Mouse (Mus musculus): Measurements from ENCODE around the gene Galnt18. TPM values are rescaled to one million over a fixed set of nuclear protein-coding genes. Genes with fewer than 3 reads are reported as not detected.

Galnt18 gene
- polyA plus RNA-seq, 2 experiments = 1.0 to 1.1 TPM

DNA sequence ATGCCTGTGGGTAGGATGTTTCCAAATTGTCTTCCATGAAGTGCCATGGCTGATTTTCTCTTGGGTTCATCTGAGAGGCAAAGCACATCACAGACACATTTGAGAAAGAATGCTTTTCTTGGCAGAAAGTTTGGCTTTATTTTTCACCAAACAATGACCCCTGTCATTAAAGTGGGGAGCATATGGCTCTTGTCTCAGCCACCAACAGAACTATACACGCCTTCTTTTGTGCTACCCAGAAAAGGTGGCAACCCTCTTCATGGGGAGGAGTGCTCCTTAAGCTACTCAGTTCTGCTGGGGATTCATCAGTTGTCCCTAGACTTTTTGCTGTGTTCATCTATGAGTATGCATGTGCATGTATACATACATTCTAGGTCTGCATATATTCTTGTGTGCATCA, 327.8 kb downstream of the Galnt18 start:
- DNase-seq (ENCODE audit: low read depth in 3 of 3, low spot score in 3 of 3) (no peak), ATAC-seq (ENCODE audit: insufficient read depth) (no peak)
- Histone ChIP-seq H3K27ac (no peak overlapping the region), H3K4me3 (ENCODE audit: insufficient read depth in 1 of 2, low read depth in 2 of 2, low read length in 2 of 2) (no peak overlapping the region), H3K36me3 (replicated peaks; ENCODE audit: control insufficient read depth, insufficient read depth, low read depth) (no peaks in the 10 kb centered on the region), H3K27me3 (ENCODE audit: control insufficient read depth, insufficient read depth, low read length) (no peaks in the 10 kb centered on the region), H3K9ac (replicated peaks) (no peak overlapping the region), H3K4me1 (replicated peaks; ENCODE audit: control insufficient read depth in 2 of 2, insufficient read depth in 2 of 2, low read length in 1 of 2) (no peaks in the 10 kb centered on the region), H3K4me2 (ENCODE audit: low read depth) (no peak overlapping the region), H3K9me3 (ENCODE audit: control insufficient read depth, low read length) (no peaks in the 10 kb centered on the region)
- TF ChIP-seq EP300 (IDR thresholded peaks at IDR 0.05; ENCODE audit: low read depth) (no peak), CTCF (IDR thresholded peaks at IDR 0.05; ENCODE audit: low read depth) (no peak)
- WGBS (ENCODE audit: insufficient replicate concordance) = 33% methylated on average over 1 of the region's 1 CpGs

- no peak overlapping the region for H3K9ac ChIP-seq (replicated peaks)
These were observed 329.3 kb downstream of the Galnt18 start for GRCm38 (mm10) chr7:111450286-111451095.

GRCm38 (mm10) chr7:111433173-111433572, 346.6 kb downstream of the Galnt18 start:
- TF ChIP-seq CTCF (IDR thresholded peaks at IDR 0.05; ENCODE audit: low read depth) (no peak), EP300 (IDR thresholded peaks at IDR 0.05; ENCODE audit: low read depth) (no peak)
- H3K9ac ChIP-seq (replicated peaks) = no peak overlapping the region
- H3K27me3 ChIP-seq (ENCODE audit: control insufficient read depth, insufficient read depth, low read length) = no peaks in the 10 kb centered on the region
- H3K4me2 ChIP-seq (ENCODE audit: low read depth) = no peak overlapping the region
- no peaks in the 10 kb centered on the region for H3K4me1 ChIP-seq (replicated peaks; ENCODE audit: control insufficient read depth in 2 of 2, insufficient read depth in 2 of 2, low read length in 1 of 2)
- no peak overlapping the region for H3K4me3 ChIP-seq (ENCODE audit: insufficient read depth in 1 of 2, low read depth in 2 of 2, low read length in 2 of 2)
- H3K9me3 ChIP-seq (ENCODE audit: control insufficient read depth, low read length) = no peaks in the 10 kb centered on the region
- DNase-seq (ENCODE audit: low read depth in 3 of 3, low spot score in 3 of 3) (no peak), ATAC-seq (ENCODE audit: insufficient read depth) (no peak)
- no peak overlapping the region for H3K27ac ChIP-seq
- WGBS (ENCODE audit: insufficient replicate concordance) = 26% methylated on average over 2 of the region's 2 CpGs
- no peaks in the 10 kb centered on the region for H3K36me3 ChIP-seq (replicated peaks; ENCODE audit: control insufficient read depth, insufficient read depth, low read depth)

More at GRCm38 (mm10) chr7:111450286-111451095, 329.3 kb downstream of the Galnt18 start:
- no peaks in the 10 kb centered on the region for H3K4me1 ChIP-seq (replicated peaks; ENCODE audit: control insufficient read depth in 2 of 2, insufficient read depth in 2 of 2, low read length in 1 of 2)
- no peak overlapping the region for H3K27ac ChIP-seq
- H3K9me3 ChIP-seq (ENCODE audit: control insufficient read depth, low read length) = no peaks in the 10 kb centered on the region
- no peaks in the 10 kb centered on the region for H3K36me3 ChIP-seq (replicated peaks; ENCODE audit: control insufficient read depth, insufficient read depth, low read depth)
- no peak for ATAC-seq (ENCODE audit: insufficient read depth)
- H3K4me2 ChIP-seq (ENCODE audit: low read depth) = no peak overlapping the region
- DNase-seq (ENCODE audit: low read depth in 3 of 3, low spot score in 3 of 3) = no peak
- TF ChIP-seq CTCF (IDR thresholded peaks at IDR 0.05; ENCODE audit: low read depth) (no peak), EP300 (IDR thresholded peaks at IDR 0.05; ENCODE audit: low read depth) (no peak)
- no peak overlapping the region for H3K4me3 ChIP-seq (ENCODE audit: insufficient read depth in 1 of 2, low read depth in 2 of 2, low read length in 2 of 2)
- no peaks in the 10 kb centered on the region for H3K27me3 ChIP-seq (ENCODE audit: control insufficient read depth, insufficient read depth, low read length)
- 53% methylated on average over 6 of the region's 6 CpGs for WGBS (ENCODE audit: insufficient replicate concordance)

DNA sequence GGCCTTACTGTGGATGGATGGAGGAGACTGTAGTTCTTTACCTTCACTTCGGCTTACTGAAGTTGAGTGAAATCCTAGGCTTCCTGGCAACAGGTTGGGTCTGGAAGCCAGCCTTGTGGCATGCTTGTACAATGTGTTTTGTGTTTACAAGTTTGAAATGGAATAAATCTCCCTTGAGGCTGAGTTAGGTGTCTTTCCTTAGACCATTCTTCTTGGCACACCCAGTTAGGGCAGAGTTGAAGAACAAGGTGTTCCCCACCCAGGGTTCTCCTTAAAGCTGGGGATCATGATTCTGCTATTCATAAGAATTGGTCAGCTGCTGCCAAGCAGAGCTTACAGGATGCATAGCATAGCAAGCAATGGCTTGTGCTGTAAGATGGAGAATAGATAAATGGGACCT, 352.4 kb downstream of the Galnt18 start:
- no peak overlapping the region for H3K4me2 ChIP-seq (ENCODE audit: low read depth)
- no peaks in the 10 kb centered on the region for H3K36me3 ChIP-seq (replicated peaks; ENCODE audit: control insufficient read depth, insufficient read depth, low read depth)
- no peaks in the 10 kb centered on the region for H3K9me3 ChIP-seq (ENCODE audit: control insufficient read depth, low read length)
- H3K27ac ChIP-seq = no peak overlapping the region
- no peaks in the 10 kb centered on the region for H3K27me3 ChIP-seq (ENCODE audit: control insufficient read depth, insufficient read depth, low read length)
- 68% methylated on average over 1 of the region's 1 CpGs for WGBS (ENCODE audit: insufficient replicate concordance)
- H3K9ac ChIP-seq (replicated peaks) = no peak overlapping the region
- TF ChIP-seq CTCF (IDR thresholded peaks at IDR 0.05; ENCODE audit: low read depth) (no peak), EP300 (IDR thresholded peaks at IDR 0.05; ENCODE audit: low read depth) (no peak)
- ATAC-seq (ENCODE audit: insufficient read depth) (no peak), DNase-seq (ENCODE audit: low read depth in 3 of 3, low spot score in 3 of 3) (no peak)
- H3K4me3 ChIP-seq (ENCODE audit: insufficient read depth in 1 of 2, low read depth in 2 of 2, low read length in 2 of 2) = no peak overlapping the region
- no peaks in the 10 kb centered on the region for H3K4me1 ChIP-seq (replicated peaks; ENCODE audit: control insufficient read depth in 2 of 2, insufficient read depth in 2 of 2, low read length in 1 of 2)

Small RNA genes lying within 50 kb of the gene (microRNA-seq; reads per million reads assigned to microRNA genes)
- not detected for gene Gm25787

Other genes starting within 250 kb of the Galnt18 start
- gene Usp47, start 243.5 kb upstream of the Galnt18 start, polyA plus RNA-seq (2012; rRNA removed) = 6.6 and 11.4 TPM in 2 replicates
- gene Usp47, start 243.5 kb upstream of the Galnt18 start, polyA plus RNA-seq (2014; fragmentation: Nextera tagmentation; extraction: Ambion mirVana) = 20.3 and 20.9 TPM in 2 replicates

All from liver, embryonic 14.5 days (tissue).